Mouse (Mus musculus): Measurements from ENCODE around the gene Rlim.

DNA sequence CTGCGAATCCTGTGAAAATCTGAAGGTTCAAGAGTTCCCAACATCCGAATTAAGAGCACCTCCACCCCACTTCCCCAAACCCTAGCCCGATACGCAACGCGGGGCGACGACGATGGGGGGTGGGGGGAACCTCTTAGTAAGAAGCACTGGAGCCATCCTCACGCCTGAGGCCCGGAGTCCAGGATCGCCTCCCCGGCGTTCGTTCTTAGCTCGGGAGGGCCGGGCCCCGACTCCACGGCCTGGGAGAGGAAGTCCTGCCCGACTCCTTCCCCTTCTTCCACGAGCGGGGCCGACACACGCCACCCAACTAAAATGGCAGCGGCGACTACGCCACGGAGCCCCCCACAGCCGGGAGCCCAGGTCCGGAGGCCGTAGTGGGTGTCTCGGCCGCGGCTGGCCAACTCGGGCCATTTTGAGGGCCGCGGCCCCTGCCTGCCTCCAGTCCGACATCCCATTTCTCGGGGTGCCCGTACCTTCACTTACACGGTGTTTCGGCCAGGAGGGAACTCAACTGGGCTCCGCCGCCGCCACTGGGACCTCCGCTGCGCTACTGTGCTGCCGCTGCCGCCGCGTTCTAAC is 405 bp downstream of the Rlim start:
- TF ChIP-seq POLR2A (IDR thresholded peaks at IDR 0.05; ENCODE audit: control insufficient read depth, low read depth, low read length) (no peak), CTCF (IDR thresholded peaks at IDR 0.05; ENCODE audit: control insufficient read depth, insufficient read depth, insufficient replicate concordance, low read depth, low read length) (no peak)

All from testis, adult 2 months (tissue).